Mouse (Mus musculus): ENCODE results near the gene Gm21943.
"Not testable (repeated sequence)": the region's sequence is repeated elsewhere in the genome, so short reads cannot be mapped to it uniquely, and the experiment has no call there.

The Gm21943 gene

DNA sequence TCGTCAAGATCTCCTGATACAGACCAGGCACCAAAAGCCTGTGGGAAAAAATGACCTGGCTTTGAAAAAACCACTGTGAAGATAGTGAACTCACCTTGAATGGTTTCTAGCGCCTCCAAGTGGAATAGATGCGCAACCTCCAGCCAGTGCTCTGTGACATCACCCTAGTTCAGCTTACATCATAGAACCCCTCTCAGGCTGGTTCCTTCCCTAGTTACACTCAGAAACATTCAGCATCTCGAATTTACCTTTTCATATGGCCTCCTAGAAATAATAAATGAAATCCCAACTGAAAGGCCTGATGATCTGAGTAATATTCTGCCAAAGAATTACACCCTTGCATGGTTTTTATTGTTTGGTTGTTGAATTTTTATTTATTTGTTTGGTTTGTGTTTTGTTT, at the start of gene Gm21943:
Gene Gm21943, minus strand, starts transcription at position 101 of the 400 bp plus-strand sequence.
- not testable (repeated sequence) for DNase-seq

Measured in cerebellum, postnatal 25 days (tissue).